Mouse (Mus musculus) thymus, adult 2 months (tissue): ENCODE results near the gene Tmem189.

ENCODE experiments used
- CTCF ChIP-seq: fragments of 200-500 bp; IDR thresholded peaks from 2 replicates; pipeline ENCODE4 v1.5.1; 2012; ENCODE audit warnings: mild to moderate bottlenecking, control low read depth, low read length, moderate library complexity, borderline replicate concordance; ENCODE audit not compliant: control insufficient read depth, poor library complexity, insufficient read depth; ENCODE audit errors: extremely low read depth
- POLR2A ChIP-seq: fragments of 200-500 bp; IDR thresholded peaks from 2 replicates; pipeline ENCODE4 v1.6.1; 2012; ENCODE audit warnings: mild to moderate bottlenecking, low read length, control low read depth, moderate library complexity; ENCODE audit not compliant: control insufficient read depth, poor library complexity, insufficient read depth; ENCODE audit errors: extremely low read depth

DNA sequence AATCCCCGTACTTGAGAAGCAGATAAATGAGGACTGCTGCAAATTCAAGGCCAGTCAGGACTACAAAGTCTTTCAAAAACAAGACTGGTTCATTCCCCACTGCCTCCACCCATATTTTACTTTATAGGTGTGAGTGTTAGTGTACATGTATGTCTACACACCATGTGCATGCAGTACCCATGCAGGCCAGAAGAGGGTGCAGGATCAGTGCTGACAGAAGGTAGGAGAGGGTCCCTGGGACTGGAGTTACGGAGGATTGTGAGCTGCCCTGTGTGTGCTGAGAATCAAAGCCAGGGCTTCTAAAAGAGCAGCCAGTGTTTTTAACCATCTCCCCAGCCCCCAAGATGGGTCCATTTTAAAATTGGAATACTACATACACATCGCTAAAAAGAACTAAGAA, 49.3 kb downstream of the Tmem189 start:
- no peak for TF ChIP-seq POLR2A
- TF ChIP-seq CTCF = peak; percentile 66; the same call in 1 of the 2 replicates
